9 mouse cellular contexts compared by ENCODE assay signal in genomic region chr16:56027854-56028629, GRCm38 (mm10). TPM values are rescaled to one million over a fixed set of nuclear protein-coding genes. Genes with fewer than 3 reads are reported as not detected.
DNase-seq lines count a peak whose midpoint lies in the region; ATAC-seq and TF ChIP-seq lines count a peak whose summit lies in the region.
"Had no signal": no experiment of that assay in that cellular context is flagged by ENCODE, and none has a peak within 500 bp of the region (broad histone marks: within the 10 kb centered on the region; RNA-seq: fewer than 3 reads in every experiment).

No protein-coding gene starts in this region.

- 45% methylated on average over 12 of the region's 12 CpGs for WGBS in heart, embryonic 10.5 days
- WGBS in hindbrain, embryonic 10.5 days: 62% methylated on average over 12 of the region's 12 CpGs
- 28% methylated on average over 12 of the region's 12 CpGs for WGBS in liver, postnatal 0 days (ENCODE audit: insufficient replicate concordance)

- H3K27me3 ChIP-seq in heart, embryonic 10.5 days (ENCODE audit: insufficient read depth, poor library complexity, severe bottlenecking): no peaks in the 10 kb centered on the region
- no peaks in the 10 kb centered on the region for H3K27me3 ChIP-seq in hindbrain, embryonic 10.5 days (ENCODE audit: insufficient read depth, poor library complexity, severe bottlenecking)
- H3K27me3 ChIP-seq in liver, postnatal 0 days (ENCODE audit: insufficient read depth, low read length): no peaks in the 10 kb centered on the region

- TF ChIP-seq CTCF in liver, postnatal 0 days (IDR thresholded peaks at IDR 0.05; ENCODE audit: low read depth): no peak

- peak overlapping the region; percentile 93 for H3K4me3 ChIP-seq in heart, embryonic 10.5 days
- H3K4me3 ChIP-seq in ES-E14 (ENCODE audit: insufficient read depth in 1 of 2, low read depth in 1 of 2, low read length in 2 of 2, poor library complexity in 1 of 2, severe bottlenecking in 1 of 2): peak overlapping the region; percentile 92 to 95
- peak overlapping the region; percentile 94 for H3K4me3 ChIP-seq in hindbrain, embryonic 10.5 days
- peak overlapping the region; percentile 76 for H3K4me3 ChIP-seq in liver, postnatal 0 days (ENCODE audit: low read depth, low read length)

- peaks cover 22% of the 10 kb centered on the region for H3K36me3 ChIP-seq in heart, embryonic 10.5 days
- peaks cover 10% of the 10 kb centered on the region for H3K36me3 ChIP-seq in ES-E14 (ENCODE audit: control insufficient read depth, insufficient read depth, low read length, poor library complexity, severe bottlenecking)
- H3K36me3 ChIP-seq in hindbrain, embryonic 10.5 days: peaks cover 54% of the 10 kb centered on the region
- peaks cover 13% of the 10 kb centered on the region for H3K36me3 ChIP-seq in liver, postnatal 0 days (replicated peaks; ENCODE audit: insufficient read depth, low read length)

- ATAC-seq in liver, postnatal 0 days: no peak
- ATAC-seq in erythroid progenitor cell, adult 5-6 weeks (replicated peaks; ENCODE audit: low FRiP score, poor library complexity, severe bottlenecking): no peak

- TF ChIP-seq EP300 in liver, postnatal 0 days (IDR thresholded peaks at IDR 0.05; ENCODE audit: low read depth): no peak

- peak overlapping the region; percentile 79 for H3K4me2 ChIP-seq in liver, postnatal 0 days (ENCODE audit: low read depth, low read length)

- peak; percentile 25 for DNase-seq in heart, embryonic 10.5 days (ENCODE audit: low spot score)
- DNase-seq in heart, adult 8-10 months (ENCODE audit: low spot score): no peak
- no peak for DNase-seq in ES-E14 (ENCODE audit: low read depth, low spot score)
- DNase-seq in hindbrain, embryonic 10.5 days (ENCODE audit: low spot score): no peak
- DNase-seq in liver, postnatal 0 days: no peak
- no peak for DNase-seq in spleen, postnatal 14 days (ENCODE audit: low spot score in 2 of 2)
- DNase-seq in retina, postnatal 1 day: no peak
- DNase-seq: cerebellum, adult 11-12 months had no signal

- peaks cover 16% of the 10 kb centered on the region for H3K4me1 ChIP-seq in heart, embryonic 10.5 days
- H3K4me1 ChIP-seq in ES-E14 (ENCODE audit: control insufficient read depth in 2 of 2, insufficient read depth in 2 of 2, low read length in 2 of 2, poor library complexity in 1 of 2): peaks cover 0 to 5% of the 10 kb centered on the region in 2 experiments; a peak in 1 of 4 replicates
- peaks cover 20% of the 10 kb centered on the region for H3K4me1 ChIP-seq in hindbrain, embryonic 10.5 days (replicated peaks)
- peaks cover 21% of the 10 kb centered on the region for H3K4me1 ChIP-seq in liver, postnatal 0 days (ENCODE audit: insufficient read depth)

- H3K9me3 ChIP-seq in heart, embryonic 10.5 days: no peaks in the 10 kb centered on the region
- H3K9me3 ChIP-seq in ES-E14 (ENCODE audit: control insufficient read depth, insufficient read depth, low read depth, low read length): no peaks in the 10 kb centered on the region
- no peaks in the 10 kb centered on the region for H3K9me3 ChIP-seq in hindbrain, embryonic 10.5 days
- no peaks in the 10 kb centered on the region for H3K9me3 ChIP-seq in liver, postnatal 0 days (ENCODE audit: low read length)

- H3K27ac ChIP-seq in heart, embryonic 10.5 days: peak overlapping the region; percentile 97; the same call in 1 of the 2 replicates
- H3K27ac ChIP-seq in ES-E14 (ENCODE audit: insufficient read depth, low read depth, low read length, poor library complexity, severe bottlenecking): no peak overlapping the region
- H3K27ac ChIP-seq in hindbrain, embryonic 10.5 days: peak overlapping the region; percentile 94
- peak overlapping the region; percentile 93 for H3K27ac ChIP-seq in liver, postnatal 0 days (ENCODE audit: low read depth)

- peak overlapping the region; percentile 97; the same call in 1 of the 2 replicates for H3K9ac ChIP-seq in ES-E14 (ENCODE audit: insufficient read depth, low read depth, low read length, poor library complexity, severe bottlenecking)
- peak overlapping the region; percentile 92 for H3K9ac ChIP-seq in liver, postnatal 0 days (replicated peaks)

- in situ Hi-C loops in ES-E14 (cut with MboI; ENCODE audit: low sequenced_read_pairs in 2 of 2, unreplicated experiment in 2 of 2): no loop called here

TF ChIP-seq in ES-E14, 5 proteins besides CTCF, POLR2A, EP300 and RAD21:
- TF ChIP-seq MAFK (IDR thresholded peaks at IDR 0.05; ENCODE audit: insufficient read depth, low read depth, low read length): no peak
- TF ChIP-seq ZC3H11A (IDR thresholded peaks at IDR 0.05; ENCODE audit: borderline replicate concordance, low read depth, low read length): no peak
- TF ChIP-seq HCFC1 (IDR thresholded peaks at IDR 0.05; ENCODE audit: borderline replicate concordance, insufficient read depth, low read length): no peak
- TF ChIP-seq ZNF384 (IDR thresholded peaks at IDR 0.05; ENCODE audit: low read depth, low read length): no peak
- TF ChIP-seq CHD2 (IDR thresholded peaks at IDR 0.05; ENCODE audit: low read depth, low read length): no peak
TF ChIP-seq in ES-E14: peak in this region for 0.

RNA-seq across cellular contexts. Expression of gene Pcnp, which starts 1.5 kb away (rescaled TPM):
- polyA plus RNA-seq in heart, embryonic 10.5 days (2016; fragmentation: Nextera tagmentation; extraction: Ambion mirVana): 187 and 211 TPM in 2 replicates
- 10 to 100 TPM; 46.3 to 56.5 (median 47.5) TPM for total RNA-seq in heart, adult 8-10 months (2022)
- 52.6 and 58.7 TPM in 2 replicates for total RNA-seq in ES-E14 (2012; rRNA removed)
- 258 and 310 TPM in 2 replicates for polyA plus RNA-seq in hindbrain, embryonic 10.5 days (2016; fragmentation: Nextera tagmentation; extraction: Ambion mirVana)
- polyA plus RNA-seq in liver, postnatal 0 days (2015; fragmentation: Nextera tagmentation; extraction: Ambion mirVana): 61.8 and 64.2 TPM in 2 replicates
- total RNA-seq in erythroid progenitor cell, adult 5-6 weeks (2015; ENCODE audit: low replicate concordance): 75.0 and 95.2 TPM in 2 replicates
- 97.5 and 100.0 TPM in 2 replicates for total RNA-seq in erythroid progenitor cell, adult 5-6 weeks (2017; ENCODE audit: low replicate concordance)

RNA-seq across cellular contexts. Expression of gene Trmt10c, which starts 9.6 kb away (rescaled TPM):
- 24.8 and 30.2 TPM in 2 replicates for polyA plus RNA-seq in heart, embryonic 10.5 days (2016; fragmentation: Nextera tagmentation; extraction: Ambion mirVana)
- total RNA-seq in heart, adult 8-10 months (2022): 10 to 100 TPM in 3 of 4 experiments, 1 to 10 TPM in 1; 9.7 to 12.9 (median 11.9) TPM
- total RNA-seq in ES-E14 (2012; rRNA removed): 15.9 and 21.6 TPM in 2 replicates
- 25.5 and 29.0 TPM in 2 replicates for polyA plus RNA-seq in hindbrain, embryonic 10.5 days (2016; fragmentation: Nextera tagmentation; extraction: Ambion mirVana)
- 15.2 and 15.7 TPM in 2 replicates for polyA plus RNA-seq in liver, postnatal 0 days (2015; fragmentation: Nextera tagmentation; extraction: Ambion mirVana)
- 5.4 and 15.1 TPM in 2 replicates for total RNA-seq in erythroid progenitor cell, adult 5-6 weeks (2015; ENCODE audit: low replicate concordance)
- total RNA-seq in erythroid progenitor cell, adult 5-6 weeks (2017; ENCODE audit: low replicate concordance): 4.0 and 9.4 TPM in 2 replicates

RNA-seq across cellular contexts. Expression of gene Senp7, which starts 20.1 kb away (rescaled TPM):
- polyA plus RNA-seq in heart, embryonic 10.5 days (2016; fragmentation: Nextera tagmentation; extraction: Ambion mirVana): 22.4 and 23.3 TPM in 2 replicates
- total RNA-seq in heart, adult 8-10 months (2022): 10 to 100 TPM; 14.2 to 18.6 (median 17.4) TPM
- 3.4 and 6.2 TPM in 2 replicates for total RNA-seq in ES-E14 (2012; rRNA removed)
- polyA plus RNA-seq in hindbrain, embryonic 10.5 days (2016; fragmentation: Nextera tagmentation; extraction: Ambion mirVana): 32.5 and 35.7 TPM in 2 replicates
- polyA plus RNA-seq in liver, postnatal 0 days (2015; fragmentation: Nextera tagmentation; extraction: Ambion mirVana): 7.4 and 10.6 TPM in 2 replicates
- 96.2 and 108 TPM in 2 replicates for total RNA-seq in erythroid progenitor cell, adult 5-6 weeks (2015; ENCODE audit: low replicate concordance)
- 99.2 and 106 TPM in 2 replicates for total RNA-seq in erythroid progenitor cell, adult 5-6 weeks (2017; ENCODE audit: low replicate concordance)

RNA-seq across cellular contexts. Expression of gene Zbtb11, which starts 54.4 kb away (rescaled TPM):
- polyA plus RNA-seq in heart, embryonic 10.5 days (2016; fragmentation: Nextera tagmentation; extraction: Ambion mirVana): 14.3 and 14.6 TPM in 2 replicates
- 10 to 100 TPM in 3 of 4 experiments, 1 to 10 TPM in 1; 7.2 to 12.0 (median 11.1) TPM for total RNA-seq in heart, adult 8-10 months (2022)
- total RNA-seq in ES-E14 (2012; rRNA removed): 23.3 and 24.3 TPM in 2 replicates
- 15.3 and 15.8 TPM in 2 replicates for polyA plus RNA-seq in hindbrain, embryonic 10.5 days (2016; fragmentation: Nextera tagmentation; extraction: Ambion mirVana)
- polyA plus RNA-seq in liver, postnatal 0 days (2015; fragmentation: Nextera tagmentation; extraction: Ambion mirVana): 5.3 and 6.0 TPM in 2 replicates
- 25.6 and 26.7 TPM in 2 replicates for total RNA-seq in erythroid progenitor cell, adult 5-6 weeks (2015; ENCODE audit: low replicate concordance)
- total RNA-seq in erythroid progenitor cell, adult 5-6 weeks (2017; ENCODE audit: low replicate concordance): 37.4 and 39.4 TPM in 2 replicates

Comparison
In these comparisons a context has a peak if more than half of its experiments do, and no peak if none do; other contexts are left out.
1. RNA of gene Senp7, which starts 20.1 kb away (total RNA-seq): 96.2 to 108 TPM in erythroid progenitor cell, adult 5-6 weeks; 14.2 to 18.6 TPM in heart, adult 8-10 months and 3.4 to 6.2 TPM in ES-E14; every median in the first group is over 4 times any median in the second.
2. Peak in every context shown above with its lines, with median percentiles within 50 percentile points of each other: H3K4me3 ChIP-seq.